Mouse (Mus musculus): Measurements from ENCODE around the gene Hdac7. TPM values are rescaled to one million over a fixed set of nuclear protein-coding genes. Genes with fewer than 3 reads are reported as not detected.

Hdac7 gene
- polyA plus RNA-seq, 1 experiment = 254 TPM

- no peak for DNase-seq
- 16% methylated on average over 6 of the region's 6 CpGs for WGBS
- TF ChIP-seq POLR2A (IDR thresholded peaks at IDR 0.05; ENCODE audit: borderline replicate concordance, extremely low read depth, low read depth, low read length) (no peak), CTCF (IDR thresholded peaks at IDR 0.05; ENCODE audit: insufficient read depth, low read length) (no peak)
Observed at GRCm38 (mm10) chr15:97812126-97812525, 32.2 kb downstream of the Hdac7 start.

GRCm38 (mm10) chr15:97811307-97811706, 33.0 kb downstream of the Hdac7 start:
- H3K4me3 ChIP-seq (replicated peaks; ENCODE audit: extremely low read depth, low read depth, low read length) = no peak overlapping the region
- DNase-seq = no peak
- peaks cover 46% of the 10 kb centered on the region for H3K4me1 ChIP-seq (ENCODE audit: control insufficient read depth, insufficient read depth, low read length)
- TF ChIP-seq POLR2A (IDR thresholded peaks at IDR 0.05; ENCODE audit: borderline replicate concordance, extremely low read depth, low read depth, low read length) (no peak), CTCF (IDR thresholded peaks at IDR 0.05; ENCODE audit: insufficient read depth, low read length) (no peak)
- WGBS = 80% methylated on average over 9 of the region's 9 CpGs

More at GRCm38 (mm10) chr15:97812126-97812525, 32.2 kb downstream of the Hdac7 start:
- no peak overlapping the region for H3K4me3 ChIP-seq (replicated peaks; ENCODE audit: extremely low read depth, low read depth, low read length)
- H3K4me1 ChIP-seq (ENCODE audit: control insufficient read depth, insufficient read depth, low read length) = peaks cover 53% of the 10 kb centered on the region

DNA sequence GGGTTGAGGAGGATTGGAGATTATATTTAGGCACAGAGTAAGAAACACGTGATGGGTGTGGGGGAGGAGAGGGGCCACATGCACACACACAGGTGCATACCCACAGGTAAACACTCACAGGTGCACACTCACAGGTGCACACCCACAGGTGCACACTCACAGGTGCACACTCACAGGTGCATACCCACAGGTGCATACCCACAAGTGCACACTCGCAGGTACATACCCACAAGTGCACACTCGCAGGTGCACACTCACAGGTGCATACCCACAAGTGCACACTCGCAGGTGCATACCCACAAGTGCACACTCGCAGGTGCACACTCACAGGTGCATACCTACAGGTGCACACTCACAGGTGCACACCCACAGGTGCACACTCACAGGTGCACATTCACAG, 33.9 kb downstream of the Hdac7 start:
- no peak for DNase-seq
- H3K4me3 ChIP-seq (replicated peaks; ENCODE audit: extremely low read depth, low read depth, low read length) = no peak overlapping the region
- peaks cover 42% of the 10 kb centered on the region for H3K4me1 ChIP-seq (ENCODE audit: control insufficient read depth, insufficient read depth, low read length)
- 91% methylated on average over 5 of the region's 5 CpGs for WGBS
- TF ChIP-seq CTCF (IDR thresholded peaks at IDR 0.05; ENCODE audit: insufficient read depth, low read length) (no peak), POLR2A (IDR thresholded peaks at IDR 0.05; ENCODE audit: borderline replicate concordance, extremely low read depth, low read depth, low read length) (no peak)

DNA sequence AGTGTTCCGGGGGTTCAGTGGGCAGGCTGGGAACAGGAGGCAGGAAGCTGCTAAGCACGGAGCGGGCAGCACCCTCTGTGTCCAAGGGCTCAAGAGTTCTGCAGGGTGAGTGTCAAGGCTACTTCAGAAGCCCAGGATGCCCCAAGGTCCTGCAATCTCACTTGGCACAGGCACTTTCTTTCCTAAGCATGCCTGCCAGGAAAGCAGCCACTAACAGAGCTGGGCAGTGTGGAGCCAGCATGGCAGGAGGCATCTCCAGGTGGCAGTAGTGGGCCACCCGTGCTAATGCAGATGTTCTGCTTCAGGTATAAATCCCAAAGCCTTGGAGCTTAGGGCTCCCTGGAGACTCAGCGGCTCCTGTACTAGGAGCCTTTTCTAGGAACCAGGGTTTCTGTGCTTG, 34.4 kb downstream of the Hdac7 start:
- peaks cover 37% of the 10 kb centered on the region for H3K4me1 ChIP-seq (ENCODE audit: control insufficient read depth, insufficient read depth, low read length)
- H3K4me3 ChIP-seq (replicated peaks; ENCODE audit: extremely low read depth, low read depth, low read length) = no peak overlapping the region
- WGBS = 74% methylated on average over 5 of the region's 5 CpGs
- no peak for DNase-seq
- TF ChIP-seq POLR2A (IDR thresholded peaks at IDR 0.05; ENCODE audit: borderline replicate concordance, extremely low read depth, low read depth, low read length) (no peak), CTCF (IDR thresholded peaks at IDR 0.05; ENCODE audit: insufficient read depth, low read length) (peak; percentile 65; the same call in 1 of the 2 replicates)

- TF ChIP-seq CTCF (IDR thresholded peaks at IDR 0.05; ENCODE audit: insufficient read depth, low read length) (no peak), POLR2A (IDR thresholded peaks at IDR 0.05; ENCODE audit: borderline replicate concordance, extremely low read depth, low read depth, low read length) (no peak)
- 77% methylated on average over 14 of the region's 14 CpGs for WGBS
- peaks cover 30% of the 10 kb centered on the region for H3K4me1 ChIP-seq (ENCODE audit: control insufficient read depth, insufficient read depth, low read length)
- DNase-seq = no peak
- H3K4me3 ChIP-seq (replicated peaks; ENCODE audit: extremely low read depth, low read depth, low read length) = no peak overlapping the region
Observed at GRCm38 (mm10) chr15:97809206-97809605, 35.1 kb downstream of the Hdac7 start.

- no peak overlapping the region for H3K4me3 ChIP-seq (replicated peaks; ENCODE audit: extremely low read depth, low read depth, low read length)
- WGBS = 89% methylated on average over 12 of the region's 14 CpGs
- TF ChIP-seq POLR2A (IDR thresholded peaks at IDR 0.05; ENCODE audit: borderline replicate concordance, extremely low read depth, low read depth, low read length) = no peak
- TF ChIP-seq CTCF (IDR thresholded peaks at IDR 0.05; ENCODE audit: insufficient read depth, low read length) = no peak
- peaks cover 23% of the 10 kb centered on the region for H3K4me1 ChIP-seq (ENCODE audit: control insufficient read depth, insufficient read depth, low read length)
- DNase-seq = no peak
Observed at GRCm38 (mm10) chr15:97808532-97808931, 35.8 kb downstream of the Hdac7 start.

- DNase-seq = no peak
- Histone ChIP-seq H3K4me1 (ENCODE audit: control insufficient read depth, insufficient read depth, low read length) (peaks cover 16% of the 10 kb centered on the region), H3K4me3 (replicated peaks; ENCODE audit: extremely low read depth, low read depth, low read length) (no peak overlapping the region)
- WGBS = 78% methylated on average over 12 of the region's 12 CpGs
- TF ChIP-seq POLR2A (IDR thresholded peaks at IDR 0.05; ENCODE audit: borderline replicate concordance, extremely low read depth, low read depth, low read length) (no peak), CTCF (IDR thresholded peaks at IDR 0.05; ENCODE audit: insufficient read depth, low read length) (no peak)
Observed at GRCm38 (mm10) chr15:97807867-97808266, 36.4 kb downstream of the Hdac7 start.

DNA sequence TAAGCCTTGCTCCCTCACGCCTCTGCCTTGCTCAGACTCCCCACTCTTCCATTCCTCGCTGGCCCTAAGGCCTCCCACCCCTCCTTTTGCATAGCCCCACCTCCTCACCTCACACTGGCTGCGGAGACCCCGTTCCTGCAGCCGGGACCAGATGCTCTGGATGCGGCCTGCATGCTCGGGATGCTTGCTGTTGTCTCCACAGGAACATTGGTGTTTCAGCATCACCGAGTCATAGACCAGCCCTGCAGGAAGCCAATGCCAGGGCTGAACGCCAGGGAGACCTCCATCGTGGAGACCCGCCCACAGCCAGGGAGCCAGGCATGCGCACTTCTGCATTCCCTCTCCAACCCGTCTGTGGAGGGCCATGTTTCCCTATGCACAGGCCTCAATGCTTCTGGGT, 41.7 kb downstream of the Hdac7 start:
- H3K4me1 ChIP-seq (ENCODE audit: control insufficient read depth, insufficient read depth, low read length) = no peaks in the 10 kb centered on the region
- no peak for DNase-seq
- no peak for TF ChIP-seq CTCF (IDR thresholded peaks at IDR 0.05; ENCODE audit: insufficient read depth, low read length)
- TF ChIP-seq POLR2A (IDR thresholded peaks at IDR 0.05; ENCODE audit: borderline replicate concordance, extremely low read depth, low read depth, low read length) = no peak
- H3K4me3 ChIP-seq (replicated peaks; ENCODE audit: extremely low read depth, low read depth, low read length) = no peak overlapping the region
- WGBS = 48% methylated on average over 13 of the region's 13 CpGs

GRCm38 (mm10) chr15:97801811-97802210, 42.5 kb downstream of the Hdac7 start:
- Histone ChIP-seq H3K4me1 (ENCODE audit: control insufficient read depth, insufficient read depth, low read length) (no peaks in the 10 kb centered on the region), H3K4me3 (replicated peaks; ENCODE audit: extremely low read depth, low read depth, low read length) (no peak overlapping the region)
- 80% methylated on average over 7 of the region's 7 CpGs for WGBS
- TF ChIP-seq CTCF (IDR thresholded peaks at IDR 0.05; ENCODE audit: insufficient read depth, low read length) (no peak), POLR2A (IDR thresholded peaks at IDR 0.05; ENCODE audit: borderline replicate concordance, extremely low read depth, low read depth, low read length) (no peak)
- no peak for DNase-seq

DNA sequence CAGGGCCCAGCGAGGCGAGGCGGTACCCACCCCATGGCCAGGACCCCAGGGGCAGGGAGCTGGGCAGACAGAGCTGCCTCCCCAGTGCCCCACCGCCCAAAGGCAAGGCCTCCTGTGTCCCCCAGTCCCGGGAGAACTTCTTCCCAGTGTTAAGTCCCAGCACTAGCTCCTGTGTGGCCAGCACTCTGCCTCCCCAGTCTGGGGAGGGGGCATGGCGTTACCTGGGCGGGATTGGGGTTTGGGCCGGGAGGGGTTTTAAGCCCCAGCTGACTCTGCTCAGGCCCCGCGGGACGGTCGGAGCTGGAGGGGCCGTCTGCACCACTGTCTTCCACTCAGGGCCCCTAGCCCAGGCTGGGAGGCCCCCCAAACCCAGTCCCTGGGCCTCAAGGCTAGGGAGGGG, 43.4 kb downstream of the Hdac7 start:
- Histone ChIP-seq H3K4me3 (replicated peaks; ENCODE audit: extremely low read depth, low read depth, low read length) (no peak overlapping the region), H3K4me1 (ENCODE audit: control insufficient read depth, insufficient read depth, low read length) (no peaks in the 10 kb centered on the region)
- TF ChIP-seq CTCF (IDR thresholded peaks at IDR 0.05; ENCODE audit: insufficient read depth, low read length) (no peak), POLR2A (IDR thresholded peaks at IDR 0.05; ENCODE audit: borderline replicate concordance, extremely low read depth, low read depth, low read length) (no peak)
- WGBS = 91% methylated on average over 13 of the region's 13 CpGs
- DNase-seq = no peak
